Mouse (Mus musculus) liver (tissue): ENCODE data around the gene Cpeb4.
"Not testable (repeated sequence)": the region's sequence is repeated elsewhere in the genome, so short reads cannot be mapped to it uniquely, and the experiment has no call there.

ENCODE experiments used
- DNase-seq: peaks from one replicate; pipeline ENCODE4 v3.0.0-alpha.2; 2020; ENCODE audit warnings: mixed read lengths

The Cpeb4 gene

GRCm38 (mm10) chr11:31871911-31872310 lies at the start of gene Cpeb4:
Cpeb4 (plus strand) TSS chr11:31872211.
- DNase-seq, result no peak

GRCm38 (mm10) chr11:31822556-31822955 lies 49.5 kb upstream of the Cpeb4 start:
- DNase-seq, result no peak

GRCm38 (mm10) chr11:31823513-31823912 lies 48.5 kb upstream of the Cpeb4 start:
- no peak for DNase-seq

- peak; percentile 80 for DNase-seq
These were observed 47.4 kb upstream of the Cpeb4 start for GRCm38 (mm10) chr11:31824504-31825166.

GRCm38 (mm10) chr11:31828011-31828770 lies 43.8 kb upstream of the Cpeb4 start:
- DNase-seq, result no peak

GRCm38 (mm10) chr11:31828771-31829072 lies 43.3 kb upstream of the Cpeb4 start:
- no peak for DNase-seq

- no peak for DNase-seq
These were observed 41.5 kb upstream of the Cpeb4 start for GRCm38 (mm10) chr11:31830213-31831151.

GRCm38 (mm10) chr11:31831451-31831850 lies 40.6 kb upstream of the Cpeb4 start:
- DNase-seq, result peak; percentile 79

- DNase-seq, result no peak
These were observed 40.0 kb upstream of the Cpeb4 start for GRCm38 (mm10) chr11:31831983-31832382.

GRCm38 (mm10) chr11:31832439-31832980 lies 39.5 kb upstream of the Cpeb4 start:
- no peak for DNase-seq

- no peak for DNase-seq
These were observed 38.5 kb upstream of the Cpeb4 start for GRCm38 (mm10) chr11:31833506-31833905.

GRCm38 (mm10) chr11:31835352-31835751 lies 36.7 kb upstream of the Cpeb4 start:
- no peak for DNase-seq

GRCm38 (mm10) chr11:31837243-31837642 lies 34.8 kb upstream of the Cpeb4 start:
- DNase-seq, result no peak

GRCm38 (mm10) chr11:31837753-31838152 lies 34.3 kb upstream of the Cpeb4 start:
- DNase-seq, result no peak

- peak; percentile 43 for DNase-seq
These were observed 33.4 kb upstream of the Cpeb4 start for GRCm38 (mm10) chr11:31838442-31839083.

GRCm38 (mm10) chr11:31839084-31839460 lies 32.9 kb upstream of the Cpeb4 start:
- no peak for DNase-seq

- no peak for DNase-seq
These were observed 29.6 kb upstream of the Cpeb4 start for GRCm38 (mm10) chr11:31842171-31842959.

GRCm38 (mm10) chr11:31843177-31843833 lies 28.7 kb upstream of the Cpeb4 start:
- no peak for DNase-seq

GRCm38 (mm10) chr11:31843834-31844188 lies 28.2 kb upstream of the Cpeb4 start:
- peak; percentile 94 for DNase-seq

- not testable (repeated sequence) for DNase-seq
These were observed 26.9 kb upstream of the Cpeb4 start for GRCm38 (mm10) chr11:31845111-31845510.

- DNase-seq, result no peak
These were observed 25.1 kb upstream of the Cpeb4 start for GRCm38 (mm10) chr11:31846771-31847468.
